Mouse (Mus musculus) fibroblast of lung, adult 2 months (primary cell): ENCODE data around the gene Tmem95.

ENCODE experiments used
- DNase-seq: peaks from one replicate; pipeline ENCODE4 v3.0.0-alpha.2; 2011; ENCODE audit warnings: low read depth

Gene Tmem95

DNA sequence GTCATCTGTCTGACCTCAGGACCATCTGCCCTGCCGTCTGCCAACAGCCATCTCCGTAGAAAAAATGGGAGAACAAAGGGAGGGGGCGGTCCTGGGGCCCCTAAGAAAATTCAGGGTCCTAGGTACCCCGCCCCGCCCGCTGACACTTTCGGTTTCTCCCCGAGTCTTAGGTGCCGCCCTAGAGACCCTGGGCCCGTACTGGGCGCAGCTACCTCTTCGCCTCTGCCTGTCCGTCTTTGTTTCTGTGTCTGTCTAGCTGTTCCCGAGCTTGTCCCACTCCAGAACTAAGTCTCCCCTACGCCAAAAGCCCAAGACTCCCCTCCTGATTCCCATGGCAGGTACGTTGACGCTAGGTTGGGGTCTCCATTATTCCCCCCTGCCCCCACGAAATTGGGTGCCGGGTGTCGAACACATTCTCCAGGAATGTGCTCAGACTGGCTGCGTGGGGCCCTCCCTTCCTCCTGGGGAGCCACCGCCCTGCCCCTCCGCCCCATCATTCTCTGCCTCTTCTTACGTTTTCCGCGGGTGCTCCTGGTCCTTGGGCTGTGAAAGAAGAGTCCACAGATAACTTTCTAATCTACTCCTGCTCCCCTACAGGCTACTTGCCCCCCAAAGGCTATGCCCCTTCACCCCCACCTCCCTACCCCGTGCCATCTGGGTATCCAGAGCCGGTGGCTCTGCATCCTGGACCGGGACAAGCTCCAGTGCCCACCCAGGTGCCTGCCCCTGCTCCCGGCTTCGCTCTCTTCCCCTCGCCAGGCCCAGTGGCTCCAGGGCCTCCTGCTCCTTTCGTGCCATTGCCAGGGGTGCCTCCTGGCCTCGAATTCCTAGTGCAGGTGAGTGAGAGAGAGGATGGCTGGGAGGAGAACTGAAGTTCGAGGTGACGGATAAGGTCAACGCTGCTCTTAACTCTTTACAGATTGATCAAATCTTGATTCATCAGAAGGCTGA, 30.8 kb downstream of the Tmem95 start:
- DNase-seq, result no peak

DNA sequence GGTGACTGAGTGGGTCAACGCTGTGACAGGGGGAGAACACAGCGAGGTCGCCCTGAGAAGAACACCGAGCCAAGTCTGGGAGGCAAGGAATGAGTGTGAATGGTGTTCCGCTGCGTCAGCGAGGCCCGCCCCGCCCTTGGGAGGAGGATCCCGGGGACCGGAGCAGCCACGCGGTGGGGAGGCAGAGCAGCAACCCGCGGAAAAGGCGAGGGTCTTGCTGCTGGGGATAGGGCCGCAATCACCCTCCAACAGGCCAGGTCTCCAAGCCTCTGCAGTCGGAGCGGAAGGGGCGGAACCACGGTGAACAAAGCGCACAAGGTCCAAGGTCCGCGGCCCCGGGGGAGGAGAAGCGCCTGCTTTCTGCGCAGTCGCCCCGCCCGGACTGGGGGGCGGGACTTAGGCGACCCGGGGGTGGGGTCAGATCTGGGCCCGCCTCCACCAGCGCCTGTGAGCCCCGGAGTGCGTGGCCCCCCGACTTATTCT, 31.6 kb downstream of the Tmem95 start, which contains the start of gene Plscr3:
Gene Plscr3, plus strand, starts transcription at position 179 of the 483 bp plus-strand sequence.
- DNase-seq, result peak; percentile 66

GRCm38 (mm10) chr11:69838714-69839104, 39.1 kb downstream of the Tmem95 start:
- no peak for DNase-seq

GRCm38 (mm10) chr11:69837952-69838713, 39.7 kb downstream of the Tmem95 start, which contains the start of gene Tmem256:
Gene Tmem256 (plus strand): TSS chr11:69838514.
- DNase-seq, result peak; percentile 98

- no peak for DNase-seq
These were observed 40.2 kb downstream of the Tmem95 start, which contains the start of gene Nlgn2 for GRCm38 (mm10) chr11:69837604-69837951. Gene Nlgn2 (minus strand): TSS chr11:69837784.

DNA sequence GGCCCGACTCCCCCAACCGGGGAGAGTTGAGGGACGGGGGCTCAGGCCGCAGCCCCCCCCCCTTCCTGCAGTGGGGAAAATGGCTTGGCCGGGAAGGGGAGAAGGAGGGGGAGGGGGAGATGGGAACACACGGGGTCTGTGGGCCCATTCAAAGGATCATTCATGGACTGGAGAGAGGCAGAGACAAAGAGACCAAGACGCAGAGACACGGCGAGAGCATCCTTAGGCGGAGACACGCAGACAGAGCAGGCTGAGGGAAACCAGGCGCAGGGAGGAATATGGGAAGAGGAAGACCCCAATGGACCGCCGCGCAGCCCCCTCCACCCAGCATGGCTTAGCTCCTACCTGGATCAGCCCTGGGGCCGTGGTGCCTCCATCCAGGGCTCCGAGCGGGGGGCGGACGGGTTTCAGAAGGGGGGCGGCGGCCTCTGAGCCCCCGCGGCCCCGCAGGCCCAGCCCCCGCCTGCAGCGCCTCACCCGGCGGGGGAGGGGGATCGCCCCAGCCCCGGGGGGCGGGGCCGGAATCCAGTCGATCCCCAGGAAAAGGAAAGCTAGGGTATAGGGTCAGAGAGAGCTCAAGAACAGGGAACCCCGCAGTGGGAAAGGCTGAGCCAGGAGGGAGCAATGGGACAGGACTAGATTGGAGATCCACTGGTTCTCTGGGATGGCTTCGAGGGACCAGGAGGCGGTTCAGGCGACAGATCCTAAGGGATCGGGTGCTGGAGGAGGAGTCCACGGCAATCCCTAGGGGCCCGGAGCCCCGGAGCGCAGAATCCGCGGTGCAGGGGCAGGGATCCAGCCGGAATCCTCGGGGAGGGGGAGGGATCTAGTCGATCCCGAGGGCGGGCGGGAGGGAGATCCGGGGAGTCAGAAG, 40.9 kb downstream of the Tmem95 start:
- DNase-seq, result no peak

DNA sequence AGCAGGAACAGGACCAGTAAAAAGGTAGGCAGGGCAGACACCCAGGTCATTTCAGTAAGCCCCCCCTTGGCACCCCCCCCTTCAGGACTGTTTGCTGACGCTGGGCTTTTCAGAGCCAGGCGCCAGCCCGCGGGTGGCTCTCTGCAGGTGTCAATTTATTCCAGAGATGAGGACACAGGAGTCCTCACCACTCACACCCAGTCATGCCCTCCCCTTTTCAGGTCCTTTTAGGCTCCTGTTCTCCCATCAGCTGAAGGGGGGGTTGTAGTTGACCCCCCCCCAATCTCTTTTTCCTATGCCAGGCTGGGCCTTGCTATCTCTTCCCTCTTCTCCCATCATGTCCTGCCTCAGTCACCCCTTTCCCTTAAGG, 41.9 kb downstream of the Tmem95 start:
- no peak for DNase-seq

DNA sequence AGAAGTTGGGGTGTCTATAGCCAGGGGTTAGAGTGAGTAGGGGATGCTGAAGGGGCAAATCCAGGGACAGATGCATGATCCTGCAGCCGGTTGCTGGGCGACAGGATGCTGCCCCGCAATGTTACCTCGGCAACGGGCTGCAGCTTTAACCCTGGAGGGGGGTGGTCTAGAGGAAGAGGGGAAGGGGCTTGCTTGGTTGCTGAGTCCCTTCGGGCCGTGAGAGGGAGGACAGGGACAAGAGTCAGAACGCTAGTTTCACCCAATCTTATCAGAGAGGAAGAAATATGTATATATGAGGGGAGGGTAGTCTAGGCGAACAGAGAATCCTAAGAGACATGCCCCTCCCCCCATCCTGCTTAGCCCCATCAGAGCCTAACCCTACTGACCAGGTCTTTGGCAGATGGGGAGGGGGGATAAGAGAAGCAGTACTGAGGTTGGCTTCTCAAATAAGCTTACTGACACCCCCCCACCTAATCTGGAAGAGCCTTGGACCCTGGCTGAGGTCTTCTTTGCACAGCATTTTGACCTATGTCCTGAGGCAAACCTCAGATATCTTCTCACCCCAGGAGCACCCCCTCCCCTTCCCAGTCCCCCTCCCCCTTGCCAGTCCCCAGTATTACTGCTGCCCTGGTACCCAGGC, 42.4 kb downstream of the Tmem95 start:
- DNase-seq, result no peak

DNA sequence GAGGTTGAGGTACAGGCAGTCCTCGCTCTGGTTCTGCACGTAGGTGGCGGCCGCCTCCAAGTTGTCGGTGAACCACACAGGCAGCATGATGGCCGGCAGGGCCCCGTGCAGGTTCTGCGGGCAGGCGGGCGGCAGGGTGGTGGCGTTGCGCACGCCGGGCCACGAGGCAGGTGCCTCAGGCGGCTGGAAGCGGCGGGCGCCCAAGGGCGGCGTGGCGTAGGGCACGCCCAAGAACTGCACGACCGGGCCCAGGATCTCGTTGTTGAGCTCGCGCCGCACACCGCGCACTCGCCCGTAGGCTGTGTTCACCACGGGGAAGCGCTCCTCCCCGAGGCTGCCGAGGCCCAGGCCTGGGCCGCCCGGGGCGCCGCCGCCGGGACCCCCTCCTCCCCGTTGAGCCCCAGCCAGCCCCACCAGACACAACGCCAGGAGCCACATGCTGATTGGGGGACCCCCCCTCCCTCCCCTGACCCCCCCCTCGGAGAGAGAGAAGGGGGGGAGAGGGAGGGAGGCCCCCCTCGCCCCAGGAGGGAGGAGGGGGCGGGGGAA, 43.7 kb downstream of the Tmem95 start:
- DNase-seq, result no peak

DNA sequence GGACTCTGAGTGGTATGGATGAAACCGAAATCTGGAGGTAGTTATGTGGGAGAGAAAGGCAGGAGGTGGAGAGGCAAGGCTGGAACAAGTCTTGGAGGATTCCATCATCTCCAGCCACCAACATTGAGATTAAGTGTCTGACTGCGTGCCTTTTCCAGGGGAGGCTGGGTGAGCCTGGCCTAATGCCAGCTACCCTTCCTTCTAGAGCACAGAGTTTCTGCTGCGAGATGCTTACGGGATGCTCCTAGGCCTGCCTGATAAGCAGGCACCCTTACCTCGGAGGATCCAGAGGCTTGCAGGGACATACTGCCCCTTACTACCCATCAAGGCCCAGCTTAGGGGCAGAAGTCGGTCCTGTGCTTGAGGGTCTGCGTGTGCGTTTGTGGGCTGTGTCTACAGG, 44.3 kb downstream of the Tmem95 start:
- DNase-seq, result no peak

DNA sequence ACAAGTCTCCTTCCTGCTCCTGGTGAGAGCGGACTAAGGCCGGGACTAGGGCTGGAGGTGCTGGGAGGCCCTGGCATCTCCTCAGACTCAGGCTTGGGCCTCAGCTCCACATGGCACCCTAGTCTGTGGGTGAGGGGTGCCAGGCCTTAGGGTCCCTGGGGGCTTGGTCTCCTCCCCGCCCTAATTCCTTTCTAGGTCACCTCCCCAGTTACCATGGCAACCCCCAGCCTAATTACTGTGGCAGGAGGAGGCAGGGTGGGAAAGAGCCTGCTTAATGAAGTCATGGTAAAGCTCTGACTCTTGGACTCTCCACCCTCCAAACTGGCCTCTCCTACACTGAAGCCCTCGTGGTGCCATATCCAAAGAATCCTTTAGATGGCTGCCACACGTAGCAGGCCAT, 49.0 kb downstream of the Tmem95 start:
- no peak for DNase-seq
